Mouse (Mus musculus) heart, adult 2 months (tissue): ENCODE measurements around the gene Mamdc2. TPM values are rescaled to one million over a fixed set of nuclear protein-coding genes. Genes with fewer than 3 reads are reported as not detected.
A peak's percentile ranks its signal among the peaks of the same experiment; 100 is the strongest.

Experiments
- DNase-seq, 2 experiments: peaks; one replicate each; pipeline ENCODE4 v3.0.0; 2021
- H3K27ac ChIP-seq: fragments of 200-600 bp; 2 replicates; pipeline ENCODE4 v1.8.1; 2022
- H3K27me3 ChIP-seq: fragments of 200-500 bp; 2 replicates; pipeline ENCODE4 v1.6.1; 2012; ENCODE audit warnings: mild to moderate bottlenecking, low read length, inconsistent platforms, mixed read lengths; ENCODE audit not compliant: control insufficient read depth, insufficient read depth
- H3K36me3 ChIP-seq: fragments of 200-500 bp; 2 replicates; pipeline ENCODE4 v1.6.1; 2012; ENCODE audit warnings: low read length, inconsistent platforms; ENCODE audit not compliant: control insufficient read depth, insufficient read depth
- H3K4me1 ChIP-seq: fragments of 200-500 bp; 2 replicates; pipeline ENCODE4 v1.6.1; 2011; ENCODE audit warnings: low read length; ENCODE audit not compliant: control insufficient read depth, insufficient read depth
- H3K4me3 ChIP-seq: fragments of 200-600 bp; 2 replicates; pipeline ENCODE4 v1.8.1; 2022
- H3K79me2 ChIP-seq: fragments of 200-500 bp; replicated peaks from 2 replicates; pipeline ENCODE4 v1.6.1; 2012; ENCODE audit warnings: mild to moderate bottlenecking, inconsistent platforms, low read length, moderate library complexity, mixed read lengths; ENCODE audit not compliant: control insufficient read depth, insufficient read depth
- H3K9ac ChIP-seq: fragments of 200-500 bp; 2 replicates; pipeline ENCODE4 v1.6.1; 2012; ENCODE audit warnings: low read depth, mild to moderate bottlenecking, control low read depth, inconsistent platforms, low read length, mixed read lengths
- CTCF ChIP-seq: fragments of 200-600 bp; IDR thresholded peaks from 2 replicates; pipeline ENCODE4 v1.8.1; 2022; ENCODE audit warnings: antibody characterized with exemption, mild to moderate bottlenecking, moderate library complexity
- EP300 ChIP-seq: fragments of 200-500 bp; IDR thresholded peaks from 2 replicates; pipeline ENCODE4 v1.6.1; 2011; ENCODE audit warnings: low read depth, low read length, control low read depth; ENCODE audit not compliant: insufficient read depth
- POLR2A ChIP-seq: fragments of 200-500 bp; IDR thresholded peaks from 2 replicates; pipeline ENCODE4 v1.6.1; 2011; ENCODE audit warnings: mild to moderate bottlenecking, low read depth, low read length, control low read depth; ENCODE audit not compliant: insufficient read depth
- WGBS: fragments of 180-500 bp; shearing (Covaris S2); methylation state at CpG from one replicate; pipeline ENCODE4 v1.1.7; 2018; 5-methylcytosine and 5-hydroxymethylcytosine counted together
- intact Hi-C: fragments of 180-260 bp; cut with DNase I; formaldehyde crosslinking; loops from one replicate; pipeline ENCODE4 v1.15.1; 2025
- polyA plus RNA-seq: library from polyadenylated mRNA; depleted of rRNA; stranded (reverse); fragments of >200 nt; gene quantifications from 2 replicates; pipeline ENCODE4 v1.2.3, GENCODE M21; 2012
- total RNA-seq, 2 experiments: library from RNA; stranded (reverse); gene quantifications; 2 replicates each; pipeline ENCODE4 v1.2.3; 2021

Gene Mamdc2
- total and polyA plus RNA-seq, 3 experiments = 1.8 to 2.6 (median 2.4) TPM

GRCm38 (mm10) chr19:23447221-23447987 is 838 bp downstream of the Mamdc2 start:
- H3K27ac ChIP-seq = peak overlapping the region; percentile 36; the same call in 1 of the 2 replicates
- H3K79me2 ChIP-seq = no peaks in the 10 kb centered on the region
- peaks cover 4% of the 10 kb centered on the region for H3K4me1 ChIP-seq
- 2% methylated on average over 23 of the region's 23 CpGs for WGBS
- H3K27me3 ChIP-seq = no peaks in the 10 kb centered on the region
- TF ChIP-seq CTCF = peak; percentile 47
- no peak for TF ChIP-seq POLR2A
- H3K36me3 ChIP-seq = no peaks in the 10 kb centered on the region
- peak; percentile 29 to 35 for DNase-seq
- H3K4me3 ChIP-seq = peak overlapping the region; percentile 51
- intact Hi-C loops = loop anchor here (5.0 kb wide), 1 partner anchor 45 kb away; no protein-coding TSS in a partner anchor
- H3K9ac ChIP-seq = peak overlapping the region; percentile 25

GRCm38 (mm10) chr19:23444910-23445845 is 3.1 kb downstream of the Mamdc2 start:
- Histone ChIP-seq H3K4me1 (peaks cover 4% of the 10 kb centered on the region), H3K27ac (no peak overlapping the region), H3K4me3 (no peak overlapping the region), H3K27me3 (no peaks in the 10 kb centered on the region), H3K9ac (no peak overlapping the region), H3K79me2 (no peaks in the 10 kb centered on the region), H3K36me3 (no peaks in the 10 kb centered on the region)
- intact Hi-C loops = loop anchor here (5.0 kb wide), 1 partner anchor 43 kb away; no protein-coding TSS in a partner anchor
- WGBS = 37% methylated on average over 7 of the region's 7 CpGs
- TF ChIP-seq POLR2A (no peak), CTCF (no peak), EP300 (no peak)
- DNase-seq = no peak

- no peak for DNase-seq
- Histone ChIP-seq H3K4me1 (no peaks in the 10 kb centered on the region), H3K9ac (no peak overlapping the region), H3K4me3 (no peak overlapping the region), H3K79me2 (no peaks in the 10 kb centered on the region), H3K27ac (no peak overlapping the region), H3K36me3 (no peaks in the 10 kb centered on the region), H3K27me3 (no peaks in the 10 kb centered on the region)
- WGBS = 78% methylated on average over 4 of the region's 4 CpGs
- no peak for TF ChIP-seq POLR2A
- no peak for TF ChIP-seq EP300
- no peak for TF ChIP-seq CTCF
- intact Hi-C loops = no loop called here
These were observed 12.5 kb downstream of the Mamdc2 start for GRCm38 (mm10) chr19:23435731-23436130.

GRCm38 (mm10) chr19:23434433-23434832 is 13.8 kb downstream of the Mamdc2 start:
- TF ChIP-seq CTCF (no peak), POLR2A (no peak), EP300 (no peak)
- Histone ChIP-seq H3K27me3 (no peaks in the 10 kb centered on the region), H3K79me2 (no peaks in the 10 kb centered on the region), H3K4me1 (no peaks in the 10 kb centered on the region), H3K9ac (no peak overlapping the region), H3K36me3 (no peaks in the 10 kb centered on the region), H3K4me3 (no peak overlapping the region), H3K27ac (no peak overlapping the region)
- intact Hi-C loops = no loop called here
- 85% methylated on average over 11 of the region's 11 CpGs for WGBS
- DNase-seq = no peak

- no peak for DNase-seq
- intact Hi-C loops = no loop called here
- Histone ChIP-seq H3K4me3 (no peak overlapping the region), H3K36me3 (no peaks in the 10 kb centered on the region), H3K27me3 (no peaks in the 10 kb centered on the region), H3K4me1 (no peaks in the 10 kb centered on the region), H3K27ac (no peak overlapping the region), H3K9ac (no peak overlapping the region), H3K79me2 (no peaks in the 10 kb centered on the region)
- WGBS = 83% methylated on average over 1 of the region's 1 CpGs
- no peak for TF ChIP-seq CTCF
These were observed 30.6 kb downstream of the Mamdc2 start for GRCm38 (mm10) chr19:23417668-23418067.

GRCm38 (mm10) chr19:23410800-23411199 is 37.4 kb downstream of the Mamdc2 start:
- no peaks in the 10 kb centered on the region for H3K36me3 ChIP-seq
- H3K27me3 ChIP-seq = no peaks in the 10 kb centered on the region
- no peak overlapping the region for H3K4me3 ChIP-seq
- no peak for DNase-seq
- no peak for TF ChIP-seq POLR2A
- no peak for TF ChIP-seq EP300
- no peak for TF ChIP-seq CTCF
- no peak overlapping the region for H3K27ac ChIP-seq
- H3K79me2 ChIP-seq = no peaks in the 10 kb centered on the region
- no peaks in the 10 kb centered on the region for H3K4me1 ChIP-seq
- WGBS = 85% methylated on average over 5 of the region's 5 CpGs
- no peak overlapping the region for H3K9ac ChIP-seq
- intact Hi-C loops = no loop called here
